Mouse (Mus musculus): ENCODE measurements around the gene Nbea.

Nbea gene

DNA sequence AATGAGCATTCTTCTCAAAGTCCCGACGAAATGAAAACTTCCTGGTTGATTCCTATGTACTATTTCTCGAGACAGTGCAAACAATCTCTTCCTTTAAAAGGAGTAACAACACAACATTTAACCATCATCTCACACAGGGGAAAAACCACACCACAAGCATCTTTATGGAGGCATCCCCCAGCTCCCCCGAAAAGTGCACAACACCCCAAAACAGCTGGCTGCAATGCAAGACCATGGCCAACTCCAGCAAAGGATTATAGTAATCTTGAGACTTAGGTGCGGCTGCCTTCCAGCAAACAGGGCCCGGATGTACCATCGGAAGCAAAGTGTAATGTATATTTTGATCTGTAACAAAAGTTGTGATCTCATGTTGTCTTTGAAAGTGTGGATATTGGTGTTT is 399.4 kb downstream of the Nbea start:
- DNase-seq (ENCODE audit: low read depth, low spot score): no peak

- no peak for DNase-seq (ENCODE audit: low read depth, low spot score)
Measured at GRCm38 (mm10) chr3:55783171-55784081, 400.1 kb downstream of the Nbea start.

GRCm38 (mm10) chr3:55782771-55783170 is 400.7 kb downstream of the Nbea start:
- no peak for DNase-seq (ENCODE audit: low read depth, low spot score)

DNA sequence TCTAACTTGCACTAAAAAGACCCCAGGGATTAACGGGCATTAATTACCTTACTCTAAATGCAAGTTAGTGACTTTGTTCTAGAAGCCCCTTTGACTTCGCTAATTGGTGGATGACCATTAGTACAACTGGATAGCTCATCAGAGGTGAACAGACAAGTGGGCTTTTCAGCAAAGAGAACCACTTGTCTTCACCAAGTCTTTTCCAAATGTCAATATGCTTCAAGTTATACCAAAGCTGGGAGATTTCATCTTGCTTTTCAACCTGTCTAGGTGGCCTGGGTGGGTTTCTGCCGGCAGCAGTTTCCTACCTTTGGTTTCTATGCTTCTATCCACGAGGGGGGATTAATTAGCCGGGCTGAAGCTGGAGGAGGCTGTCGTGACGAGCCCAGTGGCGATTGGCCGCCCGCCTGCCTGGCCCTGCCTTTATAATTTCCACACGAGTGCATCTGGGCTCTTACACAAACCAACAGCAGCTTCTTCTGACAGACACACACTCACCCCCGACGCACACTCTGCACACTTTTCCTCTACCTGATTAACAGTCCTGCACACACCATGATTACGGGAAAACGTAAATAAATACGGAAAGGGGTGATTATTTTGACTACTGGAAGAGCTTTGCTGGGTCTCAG is 401.3 kb downstream of the Nbea start, which contains the start of gene Mab21l1:
Mab21l1 (plus strand) TSS at position 455 of the 632 bp plus-strand sequence.
- no peak for DNase-seq (ENCODE audit: low read depth, low spot score)

GRCm38 (mm10) chr3:55781429-55782055 is 402.0 kb downstream of the Nbea start:
- DNase-seq (ENCODE audit: low read depth, low spot score): no peak

DNA sequence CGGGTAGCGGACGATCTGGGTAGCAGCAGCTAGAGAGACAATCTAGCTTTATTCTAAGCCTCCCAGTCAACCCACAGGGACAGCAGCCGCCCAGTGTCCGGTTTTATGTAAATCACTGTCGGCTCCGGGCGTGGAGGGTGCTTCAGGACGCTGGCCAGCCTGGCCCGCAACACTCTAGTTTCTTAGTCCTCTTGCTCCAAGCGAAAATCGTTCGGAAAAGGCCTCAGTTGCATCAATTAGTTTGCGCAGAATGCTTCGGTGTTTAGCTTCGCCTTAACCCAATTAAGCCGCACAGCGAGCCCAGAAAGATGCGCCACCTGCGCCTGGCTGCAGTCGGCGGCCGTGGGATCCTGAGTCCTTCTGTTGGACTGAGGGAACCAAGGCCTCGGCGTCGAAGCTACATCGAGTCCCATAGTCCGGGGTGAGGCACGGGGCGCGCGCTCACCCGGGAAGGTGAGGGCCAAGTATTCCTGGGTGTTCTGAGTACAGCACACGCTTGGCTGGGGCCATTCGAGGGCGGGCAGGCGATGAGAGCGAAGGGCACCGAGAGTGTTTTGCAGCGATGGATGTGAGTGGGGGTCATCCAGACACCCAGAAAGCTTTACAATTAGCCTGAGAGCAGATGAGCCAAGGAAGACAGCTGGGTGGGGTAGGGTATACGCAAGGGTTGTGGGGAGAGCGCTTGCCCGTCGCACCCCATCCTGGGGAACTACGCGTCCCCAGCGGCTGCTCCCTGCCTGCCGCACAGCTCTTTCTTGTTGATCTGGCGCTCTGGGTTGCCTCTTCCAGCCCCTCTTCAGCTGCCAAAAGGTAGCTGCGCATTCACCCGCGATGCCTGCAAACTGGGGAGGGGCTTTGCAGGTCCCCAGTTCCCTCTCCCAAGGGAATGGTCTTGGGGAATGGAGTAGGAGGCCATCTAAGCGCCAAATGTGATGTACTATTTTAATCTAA is 403.1 kb downstream of the Nbea start:
- no peak for DNase-seq (ENCODE audit: low read depth, low spot score)

- DNase-seq (ENCODE audit: low read depth, low spot score): no peak
Measured at GRCm38 (mm10) chr3:55778764-55779730, 404.5 kb downstream of the Nbea start.

GRCm38 (mm10) chr3:55777501-55777900 is 406.0 kb downstream of the Nbea start:
- DNase-seq (ENCODE audit: low read depth, low spot score): no peak

- no peak for DNase-seq (ENCODE audit: low read depth, low spot score)
Measured at GRCm38 (mm10) chr3:55775753-55776152, 407.7 kb downstream of the Nbea start.

GRCm38 (mm10) chr3:55775245-55775644 is 408.3 kb downstream of the Nbea start:
- DNase-seq (ENCODE audit: low read depth, low spot score): no peak

DNA sequence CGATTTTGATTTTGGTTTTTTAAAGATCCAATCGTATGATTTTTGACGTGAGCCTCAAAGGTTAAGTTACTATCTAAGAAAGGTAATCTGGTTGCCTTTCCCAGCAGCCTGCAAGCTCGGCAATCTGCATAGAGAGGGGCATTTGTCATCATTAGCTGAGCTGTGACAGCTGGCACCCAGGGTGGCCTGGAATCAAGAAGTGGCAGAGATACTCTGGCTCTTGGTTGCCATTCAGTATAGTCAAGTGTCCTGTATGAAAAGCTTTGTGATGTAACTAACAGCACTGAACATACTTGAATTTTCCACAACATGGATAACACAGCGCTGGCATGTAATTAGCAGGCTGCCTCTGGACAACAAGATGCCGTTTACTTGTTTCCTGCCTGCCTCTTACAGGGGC is 409.3 kb downstream of the Nbea start:
- DNase-seq (ENCODE audit: low read depth, low spot score): no peak

DNA sequence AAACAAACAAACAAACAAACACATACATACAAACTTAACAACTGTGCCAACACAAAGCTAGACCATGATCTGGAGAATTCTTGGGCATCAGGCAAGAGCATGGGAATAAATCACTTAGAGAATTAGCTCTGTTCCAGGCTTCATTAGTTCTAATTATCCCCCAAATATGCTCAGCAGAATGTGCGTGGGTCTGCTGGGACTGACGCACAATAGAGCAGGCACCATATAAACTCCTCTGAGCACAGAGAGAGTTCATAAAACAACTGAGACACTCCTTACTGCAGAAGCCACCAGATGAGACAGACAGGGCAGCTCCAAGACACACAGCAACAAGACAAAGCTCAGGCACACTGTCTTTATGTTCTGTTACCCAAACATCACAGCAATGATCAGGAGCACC is 414.2 kb downstream of the Nbea start:
- no peak for DNase-seq (ENCODE audit: low read depth, low spot score)

DNA sequence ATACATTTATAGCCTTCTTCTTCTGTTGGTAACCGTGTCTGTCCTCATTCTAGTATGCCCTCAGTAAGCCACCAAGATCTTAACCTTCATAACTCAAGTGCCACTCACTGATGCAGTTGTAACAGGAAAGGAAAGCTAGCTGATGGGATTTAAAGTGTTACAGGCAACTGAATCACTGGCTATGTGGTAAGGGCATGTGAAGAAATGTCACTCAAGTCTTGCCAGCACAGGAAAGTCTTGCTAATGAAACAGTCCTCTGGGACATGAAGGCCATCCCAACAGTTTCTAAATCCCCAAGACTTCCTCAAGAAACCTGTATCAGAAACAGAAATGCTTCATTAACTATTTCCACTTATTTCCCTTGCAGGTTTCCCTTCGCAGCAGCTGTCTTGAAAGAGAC is 414.8 kb downstream of the Nbea start:
- no peak for DNase-seq (ENCODE audit: low read depth, low spot score)

DNA sequence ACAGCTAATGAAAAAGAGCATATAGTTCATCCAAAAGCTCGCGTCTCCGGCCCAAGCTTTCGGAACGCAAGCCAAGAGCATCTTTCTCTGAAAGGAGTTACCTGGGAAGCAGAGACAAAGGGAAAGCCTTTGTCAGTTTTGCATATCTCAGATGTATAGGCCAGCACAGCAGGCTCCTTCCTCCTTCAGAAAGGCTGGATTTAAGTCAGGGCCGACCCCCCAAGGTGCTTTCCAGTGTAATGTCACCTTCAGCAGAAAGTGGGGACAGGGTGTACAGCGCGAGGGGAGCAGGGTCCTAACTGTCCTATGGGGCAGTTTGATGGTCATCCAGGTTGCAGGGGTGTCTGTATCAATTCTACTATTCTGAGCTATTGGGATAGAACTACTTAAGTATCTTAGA is 419.9 kb downstream of the Nbea start:
- no peak for DNase-seq (ENCODE audit: low read depth, low spot score)

GRCm38 (mm10) chr3:55758297-55758696 is 425.2 kb downstream of the Nbea start:
- no peak for DNase-seq (ENCODE audit: low read depth, low spot score)

DNA sequence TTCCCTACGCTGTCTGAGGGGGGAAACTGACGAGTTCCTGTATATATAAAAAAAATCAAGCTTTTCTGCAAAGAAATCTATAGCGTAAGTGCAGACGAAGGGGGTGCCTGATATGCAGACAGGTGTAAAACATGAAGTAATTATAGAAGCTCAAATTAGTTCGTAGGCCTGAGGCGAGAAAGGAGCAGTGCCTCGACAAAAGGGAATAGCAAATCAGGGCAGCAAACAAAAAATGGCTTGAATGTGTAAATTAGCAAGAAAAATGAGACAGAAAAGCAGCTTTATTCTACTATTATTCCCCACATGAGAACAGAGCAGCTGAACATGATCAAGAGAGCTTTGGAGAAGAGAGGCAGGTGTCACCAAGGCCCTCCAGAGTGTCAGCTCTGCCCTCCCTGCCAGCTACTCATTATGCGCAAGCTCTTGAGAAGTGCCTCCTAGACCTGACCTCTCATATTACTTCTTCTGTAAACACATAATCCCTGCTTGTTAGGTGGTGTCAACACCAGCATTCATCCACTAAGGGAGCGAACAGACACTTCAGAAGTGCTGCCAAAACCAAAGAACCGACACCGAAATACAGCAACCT is 426.8 kb downstream of the Nbea start:
- DNase-seq (ENCODE audit: low read depth, low spot score): no peak

GRCm38 (mm10) chr3:55755805-55756601 is 427.5 kb downstream of the Nbea start:
- no peak for DNase-seq (ENCODE audit: low read depth, low spot score)

- DNase-seq (ENCODE audit: low read depth, low spot score): no peak
Measured at GRCm38 (mm10) chr3:55754981-55755608, 428.4 kb downstream of the Nbea start.
